Mouse (Mus musculus) c-Kit-positive CD71-negative TER-119-negative erythroid progenitor cells, embryonic 14.5 days (primary cell): Measurements from ENCODE around the gene Trp53i13.

Experiments used
- DNase-seq: peaks from one replicate; pipeline ENCODE4 v3.0.0-alpha.2; 2013; ENCODE audit warnings: low read depth

Gene Trp53i13

GRCm38 (mm10) chr11:77492311-77492871 is 23.4 kb downstream of the Trp53i13 start:
- DNase-seq: no peak

GRCm38 (mm10) chr11:77491502-77492291 is 24.1 kb downstream of the Trp53i13 start:
- no peak for DNase-seq

- DNase-seq: no peak
These were observed 24.7 kb downstream of the Trp53i13 start for GRCm38 (mm10) chr11:77491123-77491501.

- DNase-seq: no peak
These were observed 25.3 kb downstream of the Trp53i13 start for GRCm38 (mm10) chr11:77490451-77490850.

GRCm38 (mm10) chr11:77489591-77490235 is 26.1 kb downstream of the Trp53i13 start, which contains the start of gene Ankrd13b:
Gene Ankrd13b, minus strand, starts transcription at chr11:77489678.
- DNase-seq: no peak

GRCm38 (mm10) chr11:77488771-77489581 is 26.8 kb downstream of the Trp53i13 start:
- no peak for DNase-seq

GRCm38 (mm10) chr11:77486798-77487197 is 29.0 kb downstream of the Trp53i13 start:
- DNase-seq: no peak

- no peak for DNase-seq
These were observed 30.6 kb downstream of the Trp53i13 start for GRCm38 (mm10) chr11:77485229-77485628.

GRCm38 (mm10) chr11:77483510-77484255 is 32.1 kb downstream of the Trp53i13 start:
- no peak for DNase-seq

GRCm38 (mm10) chr11:77483043-77483442 is 32.7 kb downstream of the Trp53i13 start:
- DNase-seq: no peak

GRCm38 (mm10) chr11:77476895-77477294 is 38.9 kb downstream of the Trp53i13 start:
- DNase-seq: no peak

- no peak for DNase-seq
These were observed 39.6 kb downstream of the Trp53i13 start for GRCm38 (mm10) chr11:77476216-77476615.

GRCm38 (mm10) chr11:77472775-77473174 is 43.0 kb downstream of the Trp53i13 start:
- DNase-seq: no peak

GRCm38 (mm10) chr11:77471407-77471806 is 44.4 kb downstream of the Trp53i13 start:
- DNase-seq: no peak

- no peak for DNase-seq
These were observed 47.4 kb downstream of the Trp53i13 start for GRCm38 (mm10) chr11:77468397-77468796.

- peak; percentile 72 for DNase-seq
These were observed 48.0 kb downstream of the Trp53i13 start for GRCm38 (mm10) chr11:77467784-77468183.

- DNase-seq: peak; percentile 59
These were observed 48.6 kb downstream of the Trp53i13 start for GRCm38 (mm10) chr11:77467157-77467556.

- no peak for DNase-seq
These were observed 49.2 kb downstream of the Trp53i13 start for GRCm38 (mm10) chr11:77466544-77466943.

GRCm38 (mm10) chr11:77465111-77465510 is 50.7 kb downstream of the Trp53i13 start:
- no peak for DNase-seq

GRCm38 (mm10) chr11:77464684-77465083 is 51.1 kb downstream of the Trp53i13 start:
- DNase-seq: no peak

- DNase-seq: no peak
These were observed 52.0 kb downstream of the Trp53i13 start for GRCm38 (mm10) chr11:77463786-77464185.

GRCm38 (mm10) chr11:77463101-77463445 is 52.7 kb downstream of the Trp53i13 start:
- no peak for DNase-seq
